Mouse (Mus musculus) testis, adult 2 months (tissue): ENCODE measurements around the gene Mob3b.

Experiments
- CTCF ChIP-seq: fragments of 200-500 bp; IDR thresholded peaks from 2 replicates; pipeline ENCODE4 v1.5.1; 2012; ENCODE audit warnings: low read depth, mild to moderate bottlenecking, inconsistent platforms, low read length, moderate library complexity; ENCODE audit not compliant: control insufficient read depth, insufficient read depth, insufficient replicate concordance
- POLR2A ChIP-seq: fragments of 200-500 bp; IDR thresholded peaks from 2 replicates; pipeline ENCODE4 v1.6.1; 2012; ENCODE audit warnings: low read depth, mild to moderate bottlenecking, inconsistent platforms, low read length, moderate library complexity; ENCODE audit not compliant: control insufficient read depth

DNA sequence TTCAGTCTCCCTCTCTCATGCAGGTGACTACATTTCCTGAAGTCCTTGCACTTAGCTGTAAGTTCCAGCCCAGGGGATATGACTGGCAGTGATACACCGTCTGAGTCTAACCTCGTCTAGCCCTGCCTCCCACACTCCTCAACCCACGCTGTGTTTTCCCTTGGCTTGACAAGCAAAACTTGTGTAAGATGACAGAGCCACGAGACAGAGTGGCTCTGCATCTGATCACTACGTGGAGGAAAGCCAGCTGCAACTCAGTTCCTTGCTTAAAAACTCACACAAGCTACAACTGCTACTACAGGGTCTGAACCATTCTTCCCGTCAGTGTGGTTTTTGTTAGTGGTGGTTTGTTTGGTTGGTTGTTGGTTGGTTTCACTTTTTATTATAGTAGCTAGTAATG is 17.0 kb downstream of the Mob3b start:
- TF ChIP-seq POLR2A (no peak), CTCF (no peak)
